Mouse (Mus musculus) hindbrain, embryonic 16.5 days (tissue): ENCODE data around the gene Klf9. TPM values are rescaled to one million over a fixed set of nuclear protein-coding genes. Genes with fewer than 3 reads are reported as not detected.

Experiments used
- ATAC-seq: fragments of 200-750 bp; cut with Nextera tagmentation; 2 replicates; pipeline ENCODE4 v1.8.0; 2017; ENCODE audit warnings: moderate TSS enrichment, moderate library complexity
- H3K27ac ChIP-seq: fragments of 300-500 bp; sonication (generic); 2 replicates; pipeline ENCODE4 v1.5.1; 2014; ENCODE audit warnings: low read depth, mild to moderate bottlenecking, control low read depth, low read length, moderate library complexity
- H3K27me3 ChIP-seq: fragments of 300-500 bp; sonication (generic); replicated peaks from 2 replicates; pipeline ENCODE4 v1.6.1; 2014; ENCODE audit warnings: low read length; ENCODE audit not compliant: control insufficient read depth, insufficient read depth
- H3K36me3 ChIP-seq: fragments of 300-500 bp; sonication (generic); 2 replicates; pipeline ENCODE4 v1.6.1; 2014; ENCODE audit warnings: mild to moderate bottlenecking, low read length, moderate library complexity, mixed read lengths; ENCODE audit not compliant: control insufficient read depth, insufficient read depth
- H3K4me1 ChIP-seq: fragments of 300-500 bp; sonication (generic); 2 replicates; pipeline ENCODE4 v1.6.1; 2014; ENCODE audit warnings: low read depth, low read length; ENCODE audit not compliant: control insufficient read depth, insufficient read depth
- H3K4me2 ChIP-seq: fragments of 300-500 bp; sonication (generic); 2 replicates; pipeline ENCODE4 v1.6.1; 2014; ENCODE audit warnings: mild to moderate bottlenecking, low read length, control low read depth, moderate library complexity
- H3K4me3 ChIP-seq: fragments of 300-500 bp; sonication (generic); 2 replicates; pipeline ENCODE4 v1.5.1; 2014; ENCODE audit warnings: mild to moderate bottlenecking, low read length, control low read depth, moderate library complexity
- H3K9ac ChIP-seq: fragments of 300-500 bp; sonication (generic); 2 replicates; pipeline ENCODE4 v1.6.1; 2014; ENCODE audit warnings: low read depth, mild to moderate bottlenecking, control low read depth, low read length, moderate library complexity
- H3K9me3 ChIP-seq: fragments of 300-500 bp; sonication (generic); 2 replicates; pipeline ENCODE4 v1.6.1; 2014; ENCODE audit warnings: mild to moderate bottlenecking, low read length, moderate library complexity; ENCODE audit not compliant: control insufficient read depth
- WGBS: fragments of 180-500 bp; shearing (Covaris S2); extraction: QIAGEN DNeasy Blood & Tissue Kit; methylation state at CpG from one replicate; pipeline ENCODE4 v1.1.7; 2014; 5-methylcytosine and 5-hydroxymethylcytosine counted together
- polyA plus RNA-seq: library from polyadenylated mRNA; unstranded; fragments of >200 nt; fragmentation: Nextera tagmentation; extraction: Ambion mirVana; gene quantifications from 2 replicates; pipeline ENCODE4 v1.2.1, GENCODE M21; 2015

Klf9 gene
- polyA plus RNA-seq, 1 experiment from 2014 or later = 4.9 TPM

- no peaks in the 10 kb centered on the region for H3K9me3 ChIP-seq
- no peak overlapping the region for H3K4me2 ChIP-seq
- peaks cover 12% of the 10 kb centered on the region for H3K4me1 ChIP-seq
- peaks cover 12% of the 10 kb centered on the region for H3K27me3 ChIP-seq
- no peak overlapping the region for H3K4me3 ChIP-seq
- WGBS = 98% methylated on average over 2 of the region's 2 CpGs
- H3K27ac ChIP-seq = no peak overlapping the region
- H3K36me3 ChIP-seq = no peaks in the 10 kb centered on the region
- ATAC-seq = no peak
- H3K9ac ChIP-seq = no peak overlapping the region
These were observed 11.1 kb upstream of the Klf9 start for GRCm38 (mm10) chr19:23129908-23130307.

GRCm38 (mm10) chr19:23132106-23132635 is 8.9 kb upstream of the Klf9 start:
- peaks cover 24% of the 10 kb centered on the region for H3K27me3 ChIP-seq
- peaks cover 28% of the 10 kb centered on the region for H3K4me1 ChIP-seq
- no peak overlapping the region for H3K27ac ChIP-seq
- no peak overlapping the region for H3K4me3 ChIP-seq
- WGBS = 58% methylated on average over 3 of the region's 3 CpGs
- no peak for ATAC-seq
- no peaks in the 10 kb centered on the region for H3K36me3 ChIP-seq
- no peak overlapping the region for H3K4me2 ChIP-seq
- H3K9me3 ChIP-seq = no peaks in the 10 kb centered on the region
- H3K9ac ChIP-seq = no peak overlapping the region

DNA sequence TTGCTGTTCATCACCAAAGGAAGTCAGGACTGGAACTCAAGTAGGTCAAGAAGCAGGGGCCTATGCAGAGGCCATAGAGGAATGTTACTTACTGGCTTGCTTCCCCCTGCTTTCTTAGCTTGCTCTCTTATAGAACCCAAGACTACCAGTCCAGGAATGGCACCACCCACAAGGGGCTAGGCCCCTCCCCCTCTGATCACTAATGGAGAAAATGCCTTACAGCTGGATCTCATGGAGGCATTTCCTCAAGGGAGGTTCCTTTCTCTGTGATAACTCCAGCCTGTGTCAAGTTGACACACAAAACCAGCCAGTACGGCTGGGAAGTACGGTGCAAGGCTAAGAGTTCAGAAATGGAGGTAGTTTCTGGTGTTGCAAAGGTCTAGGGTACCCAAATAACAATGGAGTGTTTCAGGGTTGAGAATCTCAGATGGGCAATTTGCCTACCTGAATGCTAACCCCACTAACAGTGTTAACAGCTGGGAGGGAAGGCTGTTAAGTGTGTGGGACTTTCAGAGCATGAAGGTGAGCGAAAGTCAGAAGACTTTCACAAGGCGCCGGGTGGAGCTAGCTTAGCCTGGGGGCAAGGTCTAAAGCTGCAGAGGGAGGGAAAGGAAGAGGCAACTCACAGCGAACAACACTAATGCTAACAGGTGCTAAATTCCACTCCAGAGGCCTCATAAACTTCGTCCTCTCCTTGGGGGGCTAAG is 8.2 kb upstream of the Klf9 start:
- Histone ChIP-seq H3K9me3 (no peaks in the 10 kb centered on the region), H3K4me2 (no peak overlapping the region), H3K27ac (no peak overlapping the region), H3K27me3 (peaks cover 30% of the 10 kb centered on the region), H3K4me3 (no peak overlapping the region), H3K36me3 (no peaks in the 10 kb centered on the region), H3K4me1 (peaks cover 28% of the 10 kb centered on the region), H3K9ac (no peak overlapping the region)
- 29% methylated on average over 7 of the region's 7 CpGs for WGBS
- no peak for ATAC-seq

DNA sequence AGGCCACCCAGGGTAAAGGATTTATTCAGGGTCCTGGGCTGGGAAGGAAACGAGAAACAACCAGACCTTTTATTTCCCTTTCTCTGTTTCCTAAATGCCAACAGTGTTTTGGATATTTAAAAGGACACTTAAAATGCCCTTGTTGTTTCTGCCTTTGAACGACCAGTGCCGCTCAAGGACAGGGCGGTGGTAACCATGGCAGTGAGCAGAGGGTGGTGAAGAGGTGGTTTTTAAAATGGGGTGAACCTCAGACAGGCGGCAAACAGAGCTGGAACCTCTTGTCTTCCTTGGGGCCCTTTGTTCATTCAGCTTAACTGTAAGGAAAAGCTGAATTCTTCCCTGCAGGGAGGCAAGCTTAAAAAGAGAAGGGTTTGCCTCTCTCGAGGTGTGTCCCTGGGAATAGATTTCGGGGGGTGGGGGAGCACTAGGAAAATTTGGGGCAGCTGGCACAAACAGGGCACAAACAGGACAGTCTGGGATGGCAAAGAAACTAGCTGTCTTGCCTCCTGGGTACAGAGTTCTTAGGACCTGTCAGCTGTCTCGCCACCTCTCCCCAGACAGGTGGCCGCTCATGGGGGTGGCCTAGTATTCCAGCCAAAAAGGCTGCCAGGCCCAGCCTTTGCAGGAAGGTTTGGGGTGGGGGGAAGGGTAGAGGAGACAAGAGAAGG is 7.5 kb upstream of the Klf9 start:
- H3K9me3 ChIP-seq = no peaks in the 10 kb centered on the region
- H3K4me3 ChIP-seq = no peak overlapping the region; the same call in 1 of the 2 replicates
- no peak overlapping the region for H3K27ac ChIP-seq
- peak overlapping the region; percentile 97 for H3K4me2 ChIP-seq
- H3K27me3 ChIP-seq = peaks cover 32% of the 10 kb centered on the region
- 12% methylated on average over 9 of the region's 9 CpGs for WGBS
- no peaks in the 10 kb centered on the region for H3K36me3 ChIP-seq
- peak; percentile 10; the same call in 1 of the 2 replicates for ATAC-seq
- no peak overlapping the region for H3K9ac ChIP-seq
- H3K4me1 ChIP-seq = peaks cover 28% of the 10 kb centered on the region

- Histone ChIP-seq H3K4me1 (peaks cover 28% of the 10 kb centered on the region), H3K27ac (no peak overlapping the region), H3K9ac (0 out of 2 replicates have a peak overlapping the region, but pooled peaks have one; percentile 17), H3K4me2 (peak overlapping the region; percentile 97), H3K4me3 (peak overlapping the region; percentile 48), H3K36me3 (no peaks in the 10 kb centered on the region), H3K27me3 (peaks cover 32% of the 10 kb centered on the region), H3K9me3 (no peaks in the 10 kb centered on the region)
- ATAC-seq = peak; percentile 32
- WGBS = 2% methylated on average over 14 of the region's 14 CpGs
These were observed 7.0 kb upstream of the Klf9 start for GRCm38 (mm10) chr19:23134095-23134440.

- Histone ChIP-seq H3K36me3 (no peaks in the 10 kb centered on the region), H3K9me3 (no peaks in the 10 kb centered on the region), H3K27me3 (peaks cover 32% of the 10 kb centered on the region), H3K4me1 (peaks cover 28% of the 10 kb centered on the region), H3K4me3 (peak overlapping the region; percentile 48), H3K4me2 (peak overlapping the region; percentile 97), H3K27ac (no peak overlapping the region), H3K9ac (peak overlapping the region; percentile 57)
- peak; percentile 56 for ATAC-seq
- 1% methylated on average over 47 of the region's 47 CpGs for WGBS
These were observed 6.4 kb upstream of the Klf9 start for GRCm38 (mm10) chr19:23134441-23135301.

DNA sequence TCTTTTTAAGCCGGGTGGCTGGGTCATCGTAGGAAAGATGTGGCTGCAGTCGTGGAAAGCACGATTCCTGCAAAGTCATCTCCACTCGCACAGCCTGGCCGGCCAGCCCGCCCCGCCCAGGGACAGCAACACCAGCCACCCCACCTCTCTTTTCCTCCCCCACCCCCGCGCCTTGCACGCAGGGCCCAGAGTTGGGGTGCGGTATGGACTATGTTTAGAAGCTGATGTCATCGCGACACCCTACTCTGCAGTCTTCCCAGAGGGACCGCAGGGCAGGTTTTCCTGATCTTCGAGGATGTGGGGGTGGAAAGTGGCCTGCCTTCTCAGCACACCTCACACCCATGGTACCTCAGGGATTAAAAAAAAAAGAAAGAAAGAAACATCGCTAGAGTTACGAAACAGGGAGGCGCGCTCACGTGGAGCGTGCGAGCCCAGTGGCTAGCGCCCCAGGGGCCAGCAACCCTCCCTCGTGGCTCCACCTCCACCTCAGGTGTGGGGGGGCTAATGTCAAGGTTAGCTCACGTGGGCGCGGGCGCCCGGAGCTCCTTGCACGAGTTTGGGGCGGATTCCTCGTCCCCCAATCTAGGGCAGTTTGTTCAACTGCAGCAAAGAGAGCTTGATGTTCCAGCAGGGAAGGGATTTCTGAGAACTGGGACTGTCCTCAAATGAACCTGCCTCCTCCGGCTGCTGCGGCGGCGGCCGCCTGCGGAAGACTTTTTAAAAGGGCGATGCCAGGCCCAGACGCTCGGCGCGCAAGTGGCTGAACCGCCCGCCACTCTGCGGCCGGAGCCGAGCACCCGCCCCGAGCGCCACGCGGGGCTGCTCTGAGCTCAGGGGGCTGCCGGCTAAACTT is 5.5 kb upstream of the Klf9 start:
- Histone ChIP-seq H3K27ac (peak overlapping the region; percentile 42; the same call in 1 of the 2 replicates), H3K27me3 (peaks cover 32% of the 10 kb centered on the region), H3K9ac (peak overlapping the region; percentile 62), H3K4me2 (peak overlapping the region; percentile 97), H3K36me3 (no peaks in the 10 kb centered on the region), H3K9me3 (no peaks in the 10 kb centered on the region), H3K4me1 (peaks cover 32% of the 10 kb centered on the region), H3K4me3 (peak overlapping the region; percentile 48)
- ATAC-seq = peak; percentile 31
- under 1% methylated on average over 55 of the region's 55 CpGs for WGBS

DNA sequence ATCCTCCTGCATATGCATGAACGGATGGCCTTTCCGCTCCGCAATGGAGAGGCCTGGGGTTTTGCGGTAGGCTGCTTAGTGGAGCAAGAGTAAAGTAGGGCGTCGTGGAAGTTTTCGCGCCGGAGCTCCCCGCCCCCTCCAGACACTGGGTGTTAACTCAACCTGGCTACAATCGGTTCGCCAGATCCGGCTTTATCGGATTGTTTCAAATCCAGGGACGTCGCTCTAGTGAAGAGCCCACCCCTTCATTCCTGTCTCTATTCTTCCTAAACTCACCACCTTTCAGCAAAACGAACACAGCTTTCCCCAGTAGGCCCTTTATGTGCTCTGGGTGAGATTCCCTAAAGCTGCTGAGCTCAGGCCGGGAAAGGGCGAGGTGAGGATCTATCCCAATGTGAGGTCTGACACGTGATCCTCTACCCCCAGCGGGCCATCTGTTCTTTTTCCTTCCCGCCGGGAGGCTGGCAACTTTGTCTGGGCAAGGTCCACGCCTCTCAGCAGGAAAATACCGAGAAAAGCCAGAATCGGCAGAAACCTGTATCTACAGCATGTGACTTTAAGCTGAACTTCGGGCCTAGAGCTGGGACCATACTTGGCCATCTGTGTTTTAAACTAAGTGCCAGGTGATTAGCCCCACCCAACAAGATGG is 4.7 kb upstream of the Klf9 start:
- H3K36me3 ChIP-seq = no peaks in the 10 kb centered on the region
- no peaks in the 10 kb centered on the region for H3K9me3 ChIP-seq
- H3K4me3 ChIP-seq = peak overlapping the region; percentile 48
- peaks cover 32% of the 10 kb centered on the region for H3K4me1 ChIP-seq
- no peak overlapping the region; the same call in 1 of the 2 replicates for H3K27ac ChIP-seq
- peaks cover 32% of the 10 kb centered on the region for H3K27me3 ChIP-seq
- 1% methylated on average over 27 of the region's 27 CpGs for WGBS
- peak overlapping the region; percentile 62 for H3K9ac ChIP-seq
- no peak; the same call in none of the 2 replicates for ATAC-seq
- peak overlapping the region; percentile 97 for H3K4me2 ChIP-seq
